Mouse (Mus musculus) CD4-positive, CD25-positive, alpha-beta regulatory T cell, adult 9 weeks (primary cell): ENCODE data around the gene Mettl6. TPM values are rescaled to one million over a fixed set of nuclear protein-coding genes. Genes with fewer than 3 reads are reported as not detected.

ENCODE experiments used
- polyA plus RNA-seq: library from polyadenylated mRNA; unstranded; fragments of 100-300 nt; shearing (Covaris generic); gene quantifications from one replicate; pipeline ENCODE4 v1.2.1, GENCODE M21; 2017

Mettl6 gene
- 74.8 TPM for polyA plus RNA-seq

GRCm38 (mm10) chr14:31494975-31495455, at the start of gene Mettl6:
Gene Mettl6 (minus strand): TSS chr14:31495040.

GRCm38 (mm10) chr14:31494349-31494974, 378 bp downstream of the Mettl6 start, which contains the start of gene Eaf1:
Gene Eaf1 (plus strand): TSS chr14:31494399.

GRCm38 (mm10) chr14:31435930-31436693, 58.7 kb downstream of the Mettl6 start, which contains the start of gene Sh3bp5:
Gene Sh3bp5 (minus strand): TSS chr14:31436078.

Other genes starting within 250 kb of the Mettl6 start
- 10.5 TPM for gene Phf7, start 243.7 kb downstream of the Mettl6 start, polyA plus RNA-seq
- 95.8 TPM for gene Bap1, start 243.6 kb downstream of the Mettl6 start, polyA plus RNA-seq
- gene Dnah1, start 171.1 kb downstream of the Mettl6 start, polyA plus RNA-seq: 0.04 TPM
- 16.9 TPM for gene Capn7, start 158.4 kb downstream of the Mettl6 start, polyA plus RNA-seq
- gene Sh3bp5, start 59.0 kb downstream of the Mettl6 start, polyA plus RNA-seq: 24.7 TPM
- 25.4 TPM for gene Eaf1, start 641 bp downstream of the Mettl6 start, polyA plus RNA-seq
- gene Colq, start 96.3 kb upstream of the Mettl6 start, polyA plus RNA-seq: 12.7 TPM
- gene Gm49387, start 145.8 kb upstream of the Mettl6 start, polyA plus RNA-seq: not detected
- gene Btd, start 146.0 kb upstream of the Mettl6 start, polyA plus RNA-seq: 28.1 TPM
- gene Hacl1, start 146.2 kb upstream of the Mettl6 start, polyA plus RNA-seq: 37.0 TPM